Mouse (Mus musculus) midbrain, embryonic 10.5 days (tissue): ENCODE data around the gene Mgme1. TPM values are rescaled to one million over a fixed set of nuclear protein-coding genes. Genes with fewer than 3 reads are reported as not detected.

ENCODE experiments used
- DNase-seq: peaks from one replicate; pipeline ENCODE4 v3.0.0-alpha.2; 2017; ENCODE audit warnings: low spot score
- H3K27ac ChIP-seq: fragments of 300-500 bp; sonication (generic); replicated peaks from 2 replicates; pipeline ENCODE4 v1.5.1; 2016; ENCODE audit warnings: mild to moderate bottlenecking
- H3K27me3 ChIP-seq: fragments of 300-500 bp; sonication (generic); 2 replicates; pipeline ENCODE4 v1.6.1; 2016; ENCODE audit warnings: low read depth, mild to moderate bottlenecking; ENCODE audit not compliant: poor library complexity, severe bottlenecking
- H3K36me3 ChIP-seq: fragments of 300-500 bp; sonication (generic); 2 replicates; pipeline ENCODE4 v1.6.1; 2016; ENCODE audit warnings: mild to moderate bottlenecking, moderate library complexity
- H3K4me1 ChIP-seq: fragments of 300-500 bp; sonication (generic); 2 replicates; pipeline ENCODE4 v1.6.1; 2016
- H3K4me3 ChIP-seq: fragments of 300-500 bp; sonication (generic); 2 replicates; pipeline ENCODE4 v1.5.1; 2016; ENCODE audit warnings: mild to moderate bottlenecking, moderate library complexity
- H3K9me3 ChIP-seq: fragments of 300-500 bp; sonication (generic); replicated peaks from 2 replicates; pipeline ENCODE4 v1.6.1; 2016; ENCODE audit warnings: mild to moderate bottlenecking
- WGBS: fragments of 180-500 bp; shearing (Covaris S2); methylation state at CpG from one replicate; pipeline ENCODE4 v1.1.7; 2016; 5-methylcytosine and 5-hydroxymethylcytosine counted together
- polyA plus RNA-seq: library from polyadenylated mRNA; unstranded; fragments of >200 nt; fragmentation: Nextera tagmentation; extraction: Ambion mirVana; gene quantifications from 2 replicates; pipeline ENCODE4 v1.2.1, GENCODE M21; 2016

The Mgme1 gene
- polyA plus RNA-seq = 22.5 and 26.0 TPM in 2 replicates

DNA sequence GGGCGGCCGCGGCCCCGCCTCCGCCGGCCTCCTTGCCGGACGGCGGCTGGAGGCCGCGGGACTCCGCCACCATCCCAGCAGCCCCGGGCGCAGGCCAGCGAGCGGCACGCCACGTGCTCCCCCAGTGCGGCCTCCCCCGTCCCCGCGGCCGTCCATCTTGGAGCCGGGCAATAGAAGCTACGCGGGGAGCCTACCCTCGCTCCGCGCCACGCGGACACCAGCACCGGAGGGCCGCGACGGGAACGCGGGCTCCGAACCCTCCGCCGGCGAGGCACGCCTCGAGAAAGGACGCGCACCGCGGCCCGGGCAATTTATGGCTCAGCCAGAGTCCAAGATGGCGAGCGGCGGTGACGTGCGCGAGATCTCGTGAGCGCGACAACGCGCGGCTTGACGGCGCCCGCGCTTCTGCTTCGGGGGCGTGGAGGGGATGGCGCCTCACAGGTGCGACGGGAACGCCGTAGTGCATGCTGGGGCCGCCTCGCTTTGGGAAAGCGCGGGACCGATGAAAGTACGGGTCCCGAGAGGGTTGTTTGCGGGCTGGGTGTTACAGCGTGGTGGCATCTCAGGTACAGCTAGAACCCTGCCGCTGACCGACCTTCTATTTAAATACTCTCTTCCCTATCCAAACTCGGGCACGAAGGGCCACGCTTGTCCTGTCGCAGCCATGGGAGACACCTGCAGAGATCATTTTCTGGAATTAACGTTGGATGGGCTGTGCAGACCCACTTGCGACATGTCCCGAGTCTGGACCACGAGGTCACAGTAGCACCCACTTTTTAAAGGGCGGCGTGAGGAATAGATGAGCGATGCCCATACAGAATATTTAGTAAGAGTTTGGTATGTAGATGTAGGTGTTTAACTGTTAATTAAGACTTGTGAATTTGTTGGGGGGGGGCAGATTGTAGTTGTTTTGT is at the start of gene Mgme1, which contains the start of gene Snx5:
Gene Mgme1 (plus strand): TSS at position 157 of the 914 bp plus-strand sequence.
Gene Snx5 (minus strand): TSS at position 400 of the 914 bp plus-strand sequence.
- peaks cover 35% of the 10 kb centered on the region for H3K36me3 ChIP-seq
- no peaks in the 10 kb centered on the region for H3K27me3 ChIP-seq
- peaks cover 60% of the 10 kb centered on the region for H3K4me1 ChIP-seq
- peak; percentile 94 for DNase-seq
- under 1% methylated on average over 90 of the region's 93 CpGs for WGBS
- no peaks in the 10 kb centered on the region for H3K9me3 ChIP-seq
- H3K27ac ChIP-seq = peak within 1 kb of the TSS; percentile 98
- H3K4me3 ChIP-seq = peak within 1 kb of the TSS; percentile 91

DNA sequence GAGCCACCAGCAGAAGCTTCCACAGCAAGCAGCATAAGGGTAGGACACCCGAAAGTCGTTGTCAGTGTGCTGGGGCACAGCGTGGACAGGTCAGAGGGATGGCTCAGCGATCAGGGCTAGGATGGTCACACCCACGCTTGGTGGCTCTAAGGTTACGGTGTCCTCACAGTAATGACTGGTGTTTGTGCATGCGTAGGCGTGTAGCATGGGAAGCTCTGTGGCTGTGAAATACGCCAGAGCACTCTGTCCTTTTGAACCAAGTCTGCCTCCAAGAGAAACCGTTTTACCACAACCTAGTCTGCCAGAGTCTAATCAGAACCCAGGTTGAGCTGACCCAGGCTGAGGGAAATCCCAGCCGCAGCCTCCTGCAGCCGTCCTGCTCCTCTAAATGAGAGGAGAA is 46.1 kb upstream of the Mgme1 start:
- no peak overlapping the region; the same call in 1 of the 2 replicates for H3K27ac ChIP-seq

DNA sequence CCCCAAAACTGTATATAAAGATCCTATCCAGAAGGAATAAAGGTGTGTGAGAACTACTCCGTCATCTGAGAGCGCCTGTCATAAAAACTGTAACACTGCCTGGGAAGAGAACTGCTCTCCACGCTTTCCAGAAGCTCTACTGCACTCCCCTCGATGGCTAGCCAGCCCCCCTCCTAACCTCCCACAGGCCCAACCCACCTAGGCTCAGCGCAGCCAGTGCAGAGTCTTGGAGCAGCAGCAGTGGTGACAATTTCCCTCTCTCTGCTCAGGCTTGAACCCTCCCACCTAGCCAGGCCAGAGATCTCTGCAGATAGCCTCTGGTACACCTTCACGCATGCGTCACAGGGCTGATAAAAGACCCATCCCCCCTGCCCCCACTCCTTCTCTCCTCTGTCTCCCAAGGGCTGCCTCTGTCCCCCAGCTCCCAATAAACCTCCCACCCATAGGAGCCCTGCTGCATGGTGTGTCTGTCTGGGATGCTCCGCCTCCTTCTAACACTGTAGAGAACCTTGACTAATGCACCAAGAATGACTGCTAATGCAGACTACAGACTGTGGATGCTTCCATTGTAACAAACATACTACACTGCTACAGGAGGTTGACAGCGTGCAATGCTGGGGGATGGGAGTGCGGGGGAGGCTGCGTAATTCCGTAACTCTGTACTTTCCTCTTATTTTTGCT is 43.4 kb upstream of the Mgme1 start:
- Histone ChIP-seq H3K9me3 (no peaks in the 10 kb centered on the region; the same call in 1 of the 2 replicates), H3K4me3 (no peak overlapping the region), H3K27me3 (no peaks in the 10 kb centered on the region), H3K36me3 (no peaks in the 10 kb centered on the region), H3K27ac (no peak overlapping the region), H3K4me1 (no peaks in the 10 kb centered on the region)
- WGBS = 87% methylated on average over 12 of the region's 12 CpGs
- DNase-seq = no peak

More for the DNA sequence above, 46.1 kb upstream of the Mgme1 start:
- Histone ChIP-seq H3K4me1 (no peaks in the 10 kb centered on the region), H3K36me3 (no peaks in the 10 kb centered on the region), H3K9me3 (no peaks in the 10 kb centered on the region; the same call in 1 of the 2 replicates), H3K27me3 (no peaks in the 10 kb centered on the region), H3K4me3 (no peak overlapping the region)
- WGBS = 68% methylated on average over 12 of the region's 12 CpGs
- no peak for DNase-seq

DNA sequence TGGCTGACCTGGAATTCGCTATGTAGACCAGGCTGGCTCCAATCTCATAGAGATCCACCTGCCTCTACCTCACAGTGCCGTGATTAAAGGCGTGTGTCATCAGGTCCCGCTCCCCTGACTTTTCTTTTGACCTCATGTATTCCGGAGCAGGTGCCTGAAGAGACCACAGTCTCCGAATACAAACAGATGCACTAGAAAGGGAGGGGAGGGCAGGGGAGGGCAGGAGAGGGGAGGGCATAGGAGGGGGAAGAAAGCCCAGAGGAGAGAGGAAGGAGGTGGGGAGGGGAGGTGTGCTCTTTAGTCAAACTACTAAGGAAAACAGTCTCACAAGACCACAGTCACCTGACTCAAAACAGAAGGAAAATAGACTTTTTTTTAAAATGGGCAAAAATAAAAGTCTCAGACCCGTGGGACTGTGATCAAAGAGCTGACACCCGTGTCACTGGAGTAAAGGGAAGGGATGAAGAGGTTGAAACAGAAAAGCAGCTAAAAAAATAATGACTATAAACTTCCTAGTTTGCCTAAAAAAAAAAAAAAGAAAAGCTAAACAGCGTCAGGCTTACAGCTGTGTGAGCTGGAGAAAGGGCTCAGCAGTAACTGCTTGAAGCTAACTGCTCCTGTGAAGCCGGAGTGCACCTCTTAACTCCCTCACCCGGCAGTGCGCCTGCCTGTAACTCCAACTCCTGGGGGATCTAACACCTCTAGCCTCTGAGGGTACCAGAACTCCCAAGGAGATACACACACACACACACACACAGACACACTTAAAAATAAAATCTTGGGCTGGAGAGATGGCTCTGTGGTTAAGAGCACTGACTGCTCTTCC is 41.7 kb upstream of the Mgme1 start:
- 84% methylated on average over 12 of the region's 12 CpGs for WGBS
- H3K9me3 ChIP-seq = no peaks in the 10 kb centered on the region; the same call in 1 of the 2 replicates
- H3K4me1 ChIP-seq = no peaks in the 10 kb centered on the region
- no peaks in the 10 kb centered on the region for H3K27me3 ChIP-seq
- no peaks in the 10 kb centered on the region for H3K36me3 ChIP-seq
- H3K27ac ChIP-seq = no peak overlapping the region
- H3K4me3 ChIP-seq = no peak overlapping the region
- no peak for DNase-seq

DNA sequence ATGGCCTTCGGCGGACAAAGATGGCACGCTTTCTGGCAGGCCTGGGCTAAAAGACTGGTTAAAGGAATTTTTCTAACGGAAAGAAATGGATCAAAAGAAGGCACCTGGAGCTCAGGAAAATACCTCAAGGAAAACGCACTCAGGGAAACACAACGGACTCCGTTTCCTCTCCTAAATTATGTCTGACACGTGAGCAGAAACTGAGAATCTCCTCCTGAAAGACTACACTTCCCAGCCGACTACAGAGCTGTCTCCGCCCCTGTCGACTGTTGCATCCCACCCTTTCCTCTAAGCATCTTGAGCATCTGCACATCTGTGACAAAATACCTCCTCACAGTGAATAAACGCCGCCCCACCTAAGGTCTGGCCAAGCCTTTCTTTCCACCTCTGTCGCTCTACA is 40.8 kb upstream of the Mgme1 start:
- no peaks in the 10 kb centered on the region for H3K36me3 ChIP-seq
- H3K4me3 ChIP-seq = no peak overlapping the region
- no peak overlapping the region for H3K27ac ChIP-seq
- no peaks in the 10 kb centered on the region; the same call in 1 of the 2 replicates for H3K9me3 ChIP-seq
- no peaks in the 10 kb centered on the region for H3K27me3 ChIP-seq
- WGBS = 91% methylated on average over 14 of the region's 14 CpGs
- no peak for DNase-seq
- H3K4me1 ChIP-seq = no peaks in the 10 kb centered on the region

DNA sequence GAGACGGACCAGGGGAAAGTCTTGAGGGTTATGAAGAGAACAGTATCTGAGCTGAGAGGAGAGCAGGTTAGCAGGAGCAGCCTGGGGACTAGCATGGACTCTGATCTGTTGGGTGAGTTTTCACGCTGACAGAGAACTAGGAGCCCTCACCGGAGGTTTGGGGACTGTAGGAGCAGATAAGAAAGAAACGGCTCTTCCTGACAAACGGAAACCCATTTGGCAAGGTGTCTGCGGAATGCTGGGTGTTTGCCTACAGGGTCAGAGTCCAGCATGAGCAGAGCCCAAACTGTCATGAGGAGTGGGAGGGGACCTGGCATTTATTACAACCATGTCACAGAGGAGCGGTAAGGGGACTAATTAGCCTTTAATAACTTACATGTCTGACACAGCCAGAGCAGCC is 40.0 kb upstream of the Mgme1 start:
- no peaks in the 10 kb centered on the region for H3K27me3 ChIP-seq
- no peak overlapping the region for H3K27ac ChIP-seq
- no peak overlapping the region for H3K4me3 ChIP-seq
- no peak for DNase-seq
- 81% methylated on average over 7 of the region's 7 CpGs for WGBS
- H3K9me3 ChIP-seq = no peaks in the 10 kb centered on the region; the same call in 1 of the 2 replicates
- no peaks in the 10 kb centered on the region for H3K4me1 ChIP-seq
- H3K36me3 ChIP-seq = no peaks in the 10 kb centered on the region

DNA sequence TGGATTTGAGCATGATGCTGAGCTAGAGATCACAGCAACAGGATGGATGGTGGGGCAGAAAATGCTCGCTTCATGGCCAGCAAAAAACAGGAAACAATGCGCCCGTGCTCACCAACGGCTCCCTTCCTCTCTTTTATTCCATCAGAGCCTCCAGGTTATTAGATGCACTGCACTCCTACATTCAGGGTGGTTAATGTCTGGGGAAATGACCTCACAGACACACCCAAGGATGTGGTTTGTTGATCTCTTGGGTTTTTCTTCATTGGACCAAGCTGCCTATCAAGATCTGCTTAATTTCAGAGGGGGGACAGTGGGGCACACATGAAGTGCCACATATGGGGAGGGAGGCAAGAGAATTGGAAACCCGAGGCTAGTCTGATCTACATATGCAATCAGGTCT is 39.3 kb upstream of the Mgme1 start:
- no peak overlapping the region for H3K4me3 ChIP-seq
- no peaks in the 10 kb centered on the region; the same call in 1 of the 2 replicates for H3K9me3 ChIP-seq
- no peaks in the 10 kb centered on the region for H3K27me3 ChIP-seq
- 0 out of 2 replicates have a peak, but pooled peaks cover 3% of the 10 kb centered on the region for H3K4me1 ChIP-seq
- 85% methylated on average over 5 of the region's 5 CpGs for WGBS
- H3K36me3 ChIP-seq = no peaks in the 10 kb centered on the region
- no peak for DNase-seq
- no peak overlapping the region for H3K27ac ChIP-seq

DNA sequence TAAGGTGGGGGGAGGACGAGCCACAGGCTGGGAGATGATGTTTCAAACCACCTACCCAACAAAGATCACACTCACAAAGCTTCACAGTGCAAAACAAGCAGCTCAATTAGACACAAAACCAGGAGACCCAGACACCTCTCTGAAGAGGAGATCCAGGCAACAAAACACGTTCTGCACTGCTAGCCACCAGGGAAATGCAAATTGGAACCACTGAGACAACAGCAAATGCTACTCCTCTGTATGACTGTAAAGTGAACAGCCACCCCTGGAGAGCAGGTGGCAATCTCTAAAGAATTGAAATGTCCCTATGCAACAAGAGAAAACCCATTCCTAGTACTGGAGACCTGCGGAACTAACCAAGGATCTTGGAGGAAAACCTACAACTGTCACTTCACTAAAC is 36.9 kb upstream of the Mgme1 start:
- Histone ChIP-seq H3K4me3 (no peak overlapping the region), H3K27ac (no peak overlapping the region), H3K27me3 (no peaks in the 10 kb centered on the region), H3K4me1 (0 out of 2 replicates have a peak, but pooled peaks cover 3% of the 10 kb centered on the region), H3K9me3 (no peaks in the 10 kb centered on the region), H3K36me3 (no peaks in the 10 kb centered on the region)
- 74% methylated on average over 3 of the region's 3 CpGs for WGBS
- DNase-seq = no peak

DNA sequence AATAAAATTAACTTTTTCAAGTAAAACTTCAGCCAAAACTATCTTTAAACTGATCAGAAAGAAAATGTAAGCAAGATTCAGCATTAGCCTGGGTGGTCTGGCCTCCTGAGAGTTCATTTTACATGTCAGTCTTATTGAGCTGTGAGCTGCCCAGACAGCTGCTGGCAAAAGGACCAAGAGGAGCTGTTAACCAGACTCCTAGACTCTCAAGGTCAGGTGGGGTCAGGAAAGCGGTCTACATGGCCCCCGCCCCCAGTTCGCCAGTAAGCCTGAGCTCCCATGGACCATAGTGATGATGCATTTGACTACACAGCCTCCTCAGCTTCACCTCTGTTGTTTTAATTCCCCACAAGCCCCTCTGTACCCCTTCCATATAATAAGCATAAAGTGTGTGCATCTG is 34.7 kb upstream of the Mgme1 start:
- Histone ChIP-seq H3K27ac (no peak overlapping the region), H3K36me3 (no peaks in the 10 kb centered on the region), H3K9me3 (no peaks in the 10 kb centered on the region), H3K4me3 (no peak overlapping the region), H3K27me3 (no peaks in the 10 kb centered on the region), H3K4me1 (0 out of 2 replicates have a peak, but pooled peaks cover 3% of the 10 kb centered on the region)
- 74% methylated on average over 3 of the region's 3 CpGs for WGBS
- no peak for DNase-seq

DNA sequence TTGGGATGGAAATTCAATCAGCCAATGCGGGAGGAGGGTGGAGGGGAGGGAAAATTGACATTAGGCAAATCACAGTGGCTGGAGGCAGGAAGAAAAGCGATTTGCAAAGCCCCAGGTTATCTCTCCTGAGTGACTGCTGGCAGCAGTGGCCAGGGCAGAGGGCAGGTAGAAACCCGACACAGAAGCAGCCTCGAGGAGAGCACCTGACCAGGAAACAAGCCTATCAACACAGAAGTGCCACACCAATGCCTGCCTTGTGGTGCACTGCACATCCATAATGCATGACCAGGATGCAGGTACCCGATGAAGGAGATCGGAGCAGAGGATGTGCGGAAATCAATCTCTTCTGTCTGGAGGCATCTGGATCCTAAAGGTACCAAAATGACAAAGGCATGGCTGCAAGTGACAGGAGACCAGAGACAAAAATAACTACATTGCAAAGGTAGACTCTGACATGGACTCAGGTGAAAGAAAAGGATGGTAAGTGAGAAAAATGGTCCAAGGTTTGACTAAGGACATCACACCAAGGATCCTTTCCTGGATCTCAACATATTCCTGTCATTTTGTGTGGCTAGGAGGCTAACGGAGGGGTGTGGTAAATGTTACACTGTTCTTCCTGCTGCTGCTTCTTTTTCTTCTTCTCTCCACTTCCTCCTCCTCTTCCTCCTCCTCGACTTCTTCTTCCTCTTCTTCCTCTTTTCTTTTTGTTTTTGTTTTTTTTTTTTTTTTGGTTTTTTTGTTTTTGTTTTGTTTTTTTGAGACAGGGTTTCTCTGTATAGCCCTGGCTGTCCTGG is 33.5 kb upstream of the Mgme1 start:
- Histone ChIP-seq H3K36me3 (no peaks in the 10 kb centered on the region), H3K4me3 (no peak overlapping the region), H3K4me1 (0 out of 2 replicates have a peak, but pooled peaks cover 3% of the 10 kb centered on the region), H3K9me3 (no peaks in the 10 kb centered on the region), H3K27me3 (no peaks in the 10 kb centered on the region), H3K27ac (no peak overlapping the region)
- no peak for DNase-seq
- 71% methylated on average over 9 of the region's 9 CpGs for WGBS

DNA sequence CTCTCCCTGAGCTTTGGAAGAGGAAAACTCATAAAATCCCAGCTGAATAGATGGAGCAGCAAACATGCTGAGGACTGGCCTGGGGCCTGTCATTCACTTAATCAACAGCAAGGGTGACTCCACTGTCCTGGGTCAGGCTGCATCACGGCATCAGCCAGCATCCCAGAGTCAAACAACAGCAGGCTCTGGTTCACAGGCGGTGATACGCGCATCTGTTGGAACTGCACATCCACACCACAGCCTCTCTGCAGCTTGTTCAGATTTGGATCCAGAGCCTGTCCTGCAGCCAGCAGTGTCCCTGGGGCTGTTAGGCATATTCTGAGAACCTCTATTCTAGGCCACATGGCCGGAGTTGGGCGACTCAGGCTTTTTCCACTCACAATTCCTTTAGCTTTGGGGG is 32.1 kb upstream of the Mgme1 start:
- no peak for DNase-seq
- H3K4me1 ChIP-seq = 0 out of 2 replicates have a peak, but pooled peaks cover 3% of the 10 kb centered on the region
- WGBS = 78% methylated on average over 6 of the region's 6 CpGs
- no peaks in the 10 kb centered on the region for H3K27me3 ChIP-seq
- no peaks in the 10 kb centered on the region for H3K36me3 ChIP-seq
- H3K4me3 ChIP-seq = no peak overlapping the region
- H3K27ac ChIP-seq = no peak overlapping the region
- H3K9me3 ChIP-seq = no peaks in the 10 kb centered on the region
